ENCODE assay signal across 19 mouse cellular contexts in the genomic region with DNA sequence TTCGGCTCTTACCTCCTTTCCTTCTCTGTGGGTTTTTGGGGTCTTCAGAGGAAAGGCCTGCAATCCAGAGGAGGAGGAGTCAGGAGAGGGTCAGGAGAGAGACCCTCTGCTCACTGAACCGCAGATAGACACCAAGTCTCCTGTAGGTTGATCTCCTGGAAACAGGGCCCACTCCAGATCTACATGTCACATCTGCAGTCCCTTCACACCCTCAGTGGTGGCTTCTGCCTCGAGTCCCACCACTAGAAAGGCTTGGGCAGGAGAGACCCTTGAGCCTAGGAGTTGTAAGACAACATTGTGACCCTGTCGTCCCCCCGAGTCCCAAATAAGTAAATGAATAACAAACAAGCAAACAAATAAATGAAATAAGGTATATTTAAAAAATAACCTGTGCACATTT.
DNase-seq lines count a peak whose midpoint lies in the region; ATAC-seq and TF ChIP-seq lines count a peak whose summit lies in the region.
"Had no signal": no experiment of that assay in that cellular context is flagged by ENCODE, and none has a peak within 500 bp of the region (broad histone marks: within the 10 kb centered on the region; RNA-seq: fewer than 3 reads in every experiment).

No protein-coding gene starts in this region.

- WGBS in hindbrain, embryonic 10.5 days, result 83% methylated on average over 5 of the region's 5 CpGs
- whole genome bisulfite sequencing in hindbrain, postnatal 0 days, result 86% methylated on average over 5 of the region's 5 CpGs
- 86% methylated on average over 5 of the region's 5 CpGs for whole genome bisulfite sequencing in lung, embryonic 14.5 days
- 88% methylated on average over 5 of the region's 5 CpGs for WGBS in limb, embryonic 12.5 days
- 87% methylated on average over 5 of the region's 5 CpGs for WGBS in stomach, embryonic 15.5 days

- H3K4me1 ChIP-seq in hindbrain, embryonic 10.5 days (replicated peaks), result peaks cover 71% of the 10 kb centered on the region
- H3K4me1 ChIP-seq in hindbrain, postnatal 0 days (ENCODE audit: insufficient read depth, low read length), result peaks cover 9% of the 10 kb centered on the region; the same call in 1 of the 2 replicates
- H3K4me1 ChIP-seq in lung, embryonic 14.5 days (ENCODE audit: insufficient read depth), result peaks cover 42% of the 10 kb centered on the region
- H3K4me1 ChIP-seq in limb, embryonic 12.5 days (replicated peaks), result peaks cover 60% of the 10 kb centered on the region
- H3K4me1 ChIP-seq in stomach, embryonic 15.5 days, result peaks cover 40% of the 10 kb centered on the region

- no peaks in the 10 kb centered on the region for H3K9me3 ChIP-seq in hindbrain, embryonic 10.5 days
- H3K9me3 ChIP-seq in hindbrain, postnatal 0 days (ENCODE audit: low read length), result no peaks in the 10 kb centered on the region
- H3K9me3 ChIP-seq in lung, embryonic 14.5 days (ENCODE audit: low read depth, low read length), result no peaks in the 10 kb centered on the region
- H3K9me3 ChIP-seq in limb, embryonic 12.5 days, result no peaks in the 10 kb centered on the region
- no peaks in the 10 kb centered on the region for H3K9me3 ChIP-seq in stomach, embryonic 15.5 days
- H3K9me3 ChIP-seq: embryonic facial prominence, embryonic 13.5 days; heart, embryonic 12.5 days; hindbrain, embryonic 13.5 days; limb, embryonic 13.5 days; neural tube, embryonic 15.5 days had no signal

- no peak for DNase-seq in hindbrain, embryonic 10.5 days (ENCODE audit: low spot score)
- no peak for DNase-seq in hindbrain, postnatal 0 days (ENCODE audit: low spot score)
- no peak for DNase-seq in lung, embryonic 14.5 days
- DNase-seq in lung, postnatal 4 days, result no peak
- no peak for DNase-seq in thymus, postnatal 0 days (ENCODE audit: low spot score)
- DNase-seq: adrenal gland, postnatal 10 days; cerebellum, postnatal 25 days; kidney, adult 9 months; layer of hippocampus, adult 9-11 months; right cerebral cortex, adult 18-20 months; thymus, adult 2 months had no signal

- TF ChIP-seq CTCF in hindbrain, postnatal 0 days (IDR thresholded peaks at IDR 0.05; ENCODE audit: low read depth), result no peak
- no peak for TF ChIP-seq CTCF in lung, embryonic 14.5 days (IDR thresholded peaks at IDR 0.05; ENCODE audit: low read depth)

- H3K4me2 ChIP-seq in hindbrain, postnatal 0 days (ENCODE audit: low read depth, low read length), result no peak overlapping the region
- no peak overlapping the region for H3K4me2 ChIP-seq in lung, embryonic 14.5 days
- no peak overlapping the region for H3K4me2 ChIP-seq in limb, embryonic 12.5 days
- no peak overlapping the region for H3K4me2 ChIP-seq in stomach, embryonic 15.5 days
- H3K4me2 ChIP-seq: embryonic facial prominence, embryonic 13.5 days; hindbrain, embryonic 13.5 days; neural tube, embryonic 15.5 days had no signal

- peak overlapping the region; percentile 72; the same call in 1 of the 2 replicates for H3K27ac ChIP-seq in hindbrain, embryonic 10.5 days
- no peak overlapping the region for H3K27ac ChIP-seq in hindbrain, postnatal 0 days
- 0 out of 2 replicates have a peak overlapping the region, but pooled peaks have one; percentile 82 for H3K27ac ChIP-seq in lung, embryonic 14.5 days (ENCODE audit: low read depth)
- H3K27ac ChIP-seq in limb, embryonic 12.5 days, result peak overlapping the region; percentile 84; the same call in 1 of the 2 replicates
- 0 out of 2 replicates have a peak overlapping the region, but pooled peaks have one; percentile 77 for H3K27ac ChIP-seq in stomach, embryonic 15.5 days
- H3K27ac ChIP-seq: embryonic facial prominence, embryonic 13.5 days had no signal

- no peak for ATAC-seq in hindbrain, postnatal 0 days
- ATAC-seq in lung, embryonic 14.5 days (ENCODE audit: insufficient read depth), result no peak
- no peak for ATAC-seq in limb, embryonic 12.5 days (ENCODE audit: insufficient number of reproducible peaks, insufficient read depth, low FRiP score, low TSS enrichment, low read depth)
- no peak for ATAC-seq in stomach, embryonic 15.5 days (ENCODE audit: insufficient read depth, low FRiP score, low read depth)
- ATAC-seq: forebrain, embryonic 14.5 days had no signal

- H3K4me3 ChIP-seq in hindbrain, embryonic 10.5 days, result no peak overlapping the region
- H3K4me3 ChIP-seq in hindbrain, postnatal 0 days (ENCODE audit: low read length), result no peak overlapping the region
- no peak overlapping the region for H3K4me3 ChIP-seq in lung, embryonic 14.5 days (ENCODE audit: low read depth, low read length)
- H3K4me3 ChIP-seq in limb, embryonic 12.5 days (replicated peaks), result no peak overlapping the region
- H3K4me3 ChIP-seq in stomach, embryonic 15.5 days (replicated peaks), result no peak overlapping the region
- H3K4me3 ChIP-seq: embryonic facial prominence, embryonic 13.5 days; heart, embryonic 12.5 days; hindbrain, embryonic 13.5 days; limb, embryonic 13.5 days; neural tube, embryonic 15.5 days had no signal

- no peak overlapping the region for H3K9ac ChIP-seq in hindbrain, postnatal 0 days (replicated peaks; ENCODE audit: low read length)
- no peak overlapping the region for H3K9ac ChIP-seq in lung, embryonic 14.5 days
- H3K9ac ChIP-seq in limb, embryonic 12.5 days (replicated peaks), result no peak overlapping the region
- H3K9ac ChIP-seq in stomach, embryonic 15.5 days, result no peak overlapping the region
- H3K9ac ChIP-seq: embryonic facial prominence, embryonic 13.5 days; heart, embryonic 12.5 days; hindbrain, embryonic 13.5 days; limb, embryonic 13.5 days; neural tube, embryonic 15.5 days had no signal

- no peaks in the 10 kb centered on the region for H3K36me3 ChIP-seq in hindbrain, embryonic 10.5 days
- no peaks in the 10 kb centered on the region for H3K36me3 ChIP-seq in hindbrain, postnatal 0 days (ENCODE audit: insufficient read depth, low read length)
- no peaks in the 10 kb centered on the region for H3K36me3 ChIP-seq in lung, embryonic 14.5 days (ENCODE audit: insufficient read depth)
- H3K36me3 ChIP-seq in limb, embryonic 12.5 days, result no peaks in the 10 kb centered on the region
- H3K36me3 ChIP-seq in stomach, embryonic 15.5 days, result no peaks in the 10 kb centered on the region
- H3K36me3 ChIP-seq: embryonic facial prominence, embryonic 13.5 days; heart, embryonic 12.5 days; hindbrain, embryonic 13.5 days; limb, embryonic 13.5 days; neural tube, embryonic 15.5 days had no signal

- H3K27me3 ChIP-seq in hindbrain, embryonic 10.5 days (ENCODE audit: insufficient read depth, poor library complexity, severe bottlenecking), result peaks cover 4% of the 10 kb centered on the region; the same call in 1 of the 2 replicates
- H3K27me3 ChIP-seq in hindbrain, postnatal 0 days (ENCODE audit: insufficient read depth, low read length), result no peaks in the 10 kb centered on the region
- H3K27me3 ChIP-seq in lung, embryonic 14.5 days (ENCODE audit: insufficient read depth, low read length), result no peaks in the 10 kb centered on the region
- H3K27me3 ChIP-seq in limb, embryonic 12.5 days, result no peaks in the 10 kb centered on the region
- no peaks in the 10 kb centered on the region for H3K27me3 ChIP-seq in stomach, embryonic 15.5 days (replicated peaks)
- H3K27me3 ChIP-seq: embryonic facial prominence, embryonic 13.5 days; heart, embryonic 12.5 days; hindbrain, embryonic 13.5 days; limb, embryonic 13.5 days; neural tube, embryonic 15.5 days had no signal
